Mouse (Mus musculus) embryonic fibroblast, embryonic 13.5 days (primary cell): ENCODE measurements around the gene Kbtbd12.

ENCODE experiments used
- CTCF ChIP-seq: IDR thresholded peaks from 2 replicates; pipeline ENCODE4 v1.5.1; 2011; ENCODE audit warnings: mild to moderate bottlenecking, control low read depth, low read length, moderate library complexity, borderline replicate concordance; ENCODE audit not compliant: insufficient read depth
- POLR2A ChIP-seq: IDR thresholded peaks from 2 replicates; pipeline ENCODE4 v1.6.1; 2011; ENCODE audit warnings: low read depth, mild to moderate bottlenecking, control low read depth, low read length, moderate library complexity

- no peak for TF ChIP-seq POLR2A
- no peak for TF ChIP-seq CTCF
Measured at GRCm38 (mm10) chr6:88514546-88514945, 123.2 kb downstream of the Kbtbd12 start.
